Mouse (Mus musculus) stomach, embryonic 14.5 days (tissue): ENCODE measurements at regions not wholly inside any gene's neighbourhood (a gene's known extent, or its start where the extent isn't known, plus 50 kb on each side); places are given as distances from the start of the nearest gene placed in this dataset.

ENCODE experiments used
- ATAC-seq: fragments of 200-750 bp; cut with Nextera tagmentation; 2 replicates; pipeline ENCODE4 v1.8.0; 2017; ENCODE audit warnings: low read depth, moderate TSS enrichment; ENCODE audit not compliant: insufficient number of reproducible peaks, insufficient read depth, low FRiP score
- H3K27ac ChIP-seq: fragments of 300-500 bp; sonication (generic); 2 replicates; pipeline ENCODE4 v1.5.1; 2014; ENCODE audit warnings: mild to moderate bottlenecking, low read length, moderate library complexity, mixed read lengths
- H3K27me3 ChIP-seq: fragments of 300-500 bp; sonication (generic); 2 replicates; pipeline ENCODE4 v1.6.1; 2014; ENCODE audit warnings: low read length, control low read depth, mixed read lengths; ENCODE audit not compliant: control insufficient read depth, insufficient read depth
- H3K36me3 ChIP-seq: fragments of 300-500 bp; sonication (generic); 2 replicates; pipeline ENCODE4 v1.6.1; 2014; ENCODE audit warnings: mild to moderate bottlenecking, control low read depth, low read length, moderate library complexity, mixed read lengths; ENCODE audit not compliant: control insufficient read depth, insufficient read depth
- H3K4me1 ChIP-seq: fragments of 300-500 bp; sonication (generic); 2 replicates; pipeline ENCODE4 v1.6.1; 2014; ENCODE audit warnings: low read length, control low read depth, mixed read lengths; ENCODE audit not compliant: control insufficient read depth, insufficient read depth
- H3K4me2 ChIP-seq: fragments of 300-500 bp; sonication (generic); replicated peaks from 2 replicates; pipeline ENCODE4 v1.6.1; 2014; ENCODE audit warnings: low read depth, low read length, control low read depth
- H3K4me3 ChIP-seq: fragments of 300-500 bp; sonication (generic); 2 replicates; pipeline ENCODE4 v1.5.1; 2014; ENCODE audit warnings: low read depth, low read length, control low read depth
- H3K9ac ChIP-seq: fragments of 300-500 bp; sonication (generic); replicated peaks from 2 replicates; pipeline ENCODE4 v1.6.1; 2014; ENCODE audit warnings: low read depth, mild to moderate bottlenecking, control low read depth, low read length, moderate library complexity, mixed read lengths
- H3K9me3 ChIP-seq: fragments of 300-500 bp; sonication (generic); 2 replicates; pipeline ENCODE4 v1.6.1; 2016; ENCODE audit warnings: low read depth, low read length, control low read depth; ENCODE audit not compliant: control insufficient read depth
- WGBS: fragments of 180-500 bp; shearing (Covaris S2); extraction: QIAGEN DNeasy Blood & Tissue Kit; methylation state at CpG from one replicate; pipeline ENCODE4 v1.1.7; 2014; 5-methylcytosine and 5-hydroxymethylcytosine counted together

GRCm38 (mm10) chr4:69898831-69899230 lies 511.4 kb downstream of the Cdk5rap2 start:
- ATAC-seq = no peak
- H3K27ac ChIP-seq = no peak overlapping the region
- no peak overlapping the region for H3K9ac ChIP-seq
- no peak overlapping the region for H3K4me2 ChIP-seq
- no peaks in the 10 kb centered on the region for H3K4me1 ChIP-seq
- H3K4me3 ChIP-seq = no peak overlapping the region
- H3K9me3 ChIP-seq = no peaks in the 10 kb centered on the region
- WGBS = 67% methylated on average over 1 of the region's 1 CpGs
- H3K27me3 ChIP-seq = no peaks in the 10 kb centered on the region
- no peaks in the 10 kb centered on the region for H3K36me3 ChIP-seq

- ATAC-seq = no peak
- Histone ChIP-seq H3K4me3 (no peak overlapping the region), H3K27ac (no peak overlapping the region), H3K36me3 (no peaks in the 10 kb centered on the region), H3K4me1 (no peaks in the 10 kb centered on the region), H3K9me3 (no peaks in the 10 kb centered on the region), H3K9ac (no peak overlapping the region), H3K27me3 (no peaks in the 10 kb centered on the region), H3K4me2 (no peak overlapping the region)
- WGBS = 83% methylated on average over 1 of the region's 1 CpGs
These were observed 514.1 kb downstream of the Cdk5rap2 start for GRCm38 (mm10) chr4:69896111-69896510.

GRCm38 (mm10) chr4:69892829-69893175 lies 517.4 kb downstream of the Cdk5rap2 start:
- no peaks in the 10 kb centered on the region for H3K36me3 ChIP-seq
- no peak overlapping the region for H3K27ac ChIP-seq
- H3K27me3 ChIP-seq = no peaks in the 10 kb centered on the region
- H3K4me3 ChIP-seq = no peak overlapping the region
- H3K4me2 ChIP-seq = no peak overlapping the region
- H3K4me1 ChIP-seq = no peaks in the 10 kb centered on the region
- no peak overlapping the region for H3K9ac ChIP-seq
- H3K9me3 ChIP-seq = no peaks in the 10 kb centered on the region
- ATAC-seq = no peak

- ATAC-seq = no peak
- H3K36me3 ChIP-seq = no peaks in the 10 kb centered on the region
- H3K27me3 ChIP-seq = no peaks in the 10 kb centered on the region
- no peak overlapping the region for H3K4me3 ChIP-seq
- WGBS = 53% methylated on average over 8 of the region's 8 CpGs
- H3K9ac ChIP-seq = no peak overlapping the region
- H3K4me2 ChIP-seq = no peak overlapping the region
- H3K9me3 ChIP-seq = no peaks in the 10 kb centered on the region
- H3K4me1 ChIP-seq = no peaks in the 10 kb centered on the region
- no peak overlapping the region for H3K27ac ChIP-seq
These were observed 518.1 kb downstream of the Cdk5rap2 start for GRCm38 (mm10) chr4:69891898-69892828.

- no peaks in the 10 kb centered on the region for H3K27me3 ChIP-seq
- no peaks in the 10 kb centered on the region for H3K36me3 ChIP-seq
- WGBS = 75% methylated on average over 2 of the region's 2 CpGs
- H3K9me3 ChIP-seq = no peaks in the 10 kb centered on the region
- ATAC-seq = no peak
- no peak overlapping the region for H3K4me3 ChIP-seq
- H3K4me1 ChIP-seq = no peaks in the 10 kb centered on the region
- no peak overlapping the region for H3K4me2 ChIP-seq
- no peak overlapping the region for H3K9ac ChIP-seq
- H3K27ac ChIP-seq = no peak overlapping the region
These were observed 519.6 kb downstream of the Cdk5rap2 start for GRCm38 (mm10) chr4:69890655-69891054.

- Histone ChIP-seq H3K4me3 (no peak overlapping the region), H3K4me2 (no peak overlapping the region), H3K27me3 (no peaks in the 10 kb centered on the region), H3K4me1 (no peaks in the 10 kb centered on the region), H3K36me3 (no peaks in the 10 kb centered on the region), H3K9me3 (no peaks in the 10 kb centered on the region), H3K9ac (no peak overlapping the region), H3K27ac (no peak overlapping the region)
- WGBS = 32% methylated on average over 5 of the region's 5 CpGs
- ATAC-seq = no peak
These were observed 520.2 kb downstream of the Cdk5rap2 start for GRCm38 (mm10) chr4:69889931-69890634.

GRCm38 (mm10) chr4:69876734-69877133 lies 533.5 kb downstream of the Cdk5rap2 start:
- Histone ChIP-seq H3K4me2 (no peak overlapping the region), H3K9me3 (no peaks in the 10 kb centered on the region), H3K4me3 (no peak overlapping the region), H3K36me3 (no peaks in the 10 kb centered on the region), H3K27ac (no peak overlapping the region), H3K9ac (no peak overlapping the region), H3K4me1 (no peaks in the 10 kb centered on the region), H3K27me3 (no peaks in the 10 kb centered on the region)
- 22% methylated on average over 2 of the region's 2 CpGs for whole genome bisulfite sequencing
- ATAC-seq = no peak

- WGBS = 67% methylated on average over 2 of the region's 2 CpGs
- Histone ChIP-seq H3K4me1 (no peaks in the 10 kb centered on the region), H3K27me3 (no peaks in the 10 kb centered on the region), H3K4me3 (no peak overlapping the region), H3K36me3 (no peaks in the 10 kb centered on the region), H3K27ac (no peak overlapping the region), H3K9me3 (no peaks in the 10 kb centered on the region), H3K9ac (no peak overlapping the region), H3K4me2 (no peak overlapping the region)
- no peak for ATAC-seq
These were observed 539.6 kb downstream of the Cdk5rap2 start for GRCm38 (mm10) chr4:69870638-69871037.
